Mouse (Mus musculus) heart, adult 2 months (tissue): ENCODE data around the gene Lrrc8a. TPM values are rescaled to one million over a fixed set of nuclear protein-coding genes. Genes with fewer than 3 reads are reported as not detected.

ENCODE experiments used
- DNase-seq, 2 experiments: peaks; one replicate each; pipeline ENCODE4 v3.0.0; 2021
- H3K27ac ChIP-seq: fragments of 200-600 bp; 2 replicates; pipeline ENCODE4 v1.8.1; 2022
- H3K27me3 ChIP-seq: fragments of 200-500 bp; 2 replicates; pipeline ENCODE4 v1.6.1; 2012; ENCODE audit warnings: mild to moderate bottlenecking, low read length, inconsistent platforms, mixed read lengths; ENCODE audit not compliant: control insufficient read depth, insufficient read depth
- H3K36me3 ChIP-seq: fragments of 200-500 bp; 2 replicates; pipeline ENCODE4 v1.6.1; 2012; ENCODE audit warnings: low read length, inconsistent platforms; ENCODE audit not compliant: control insufficient read depth, insufficient read depth
- H3K4me1 ChIP-seq: fragments of 200-500 bp; 2 replicates; pipeline ENCODE4 v1.6.1; 2011; ENCODE audit warnings: low read length; ENCODE audit not compliant: control insufficient read depth, insufficient read depth
- H3K4me3 ChIP-seq: fragments of 200-600 bp; 2 replicates; pipeline ENCODE4 v1.8.1; 2022
- H3K79me2 ChIP-seq: fragments of 200-500 bp; replicated peaks from 2 replicates; pipeline ENCODE4 v1.6.1; 2012; ENCODE audit warnings: mild to moderate bottlenecking, inconsistent platforms, low read length, moderate library complexity, mixed read lengths; ENCODE audit not compliant: control insufficient read depth, insufficient read depth
- H3K9ac ChIP-seq: fragments of 200-500 bp; 2 replicates; pipeline ENCODE4 v1.6.1; 2012; ENCODE audit warnings: low read depth, mild to moderate bottlenecking, control low read depth, inconsistent platforms, low read length, mixed read lengths
- CTCF ChIP-seq: fragments of 200-600 bp; IDR thresholded peaks from 2 replicates; pipeline ENCODE4 v1.8.1; 2022; ENCODE audit warnings: antibody characterized with exemption, mild to moderate bottlenecking, moderate library complexity
- EP300 ChIP-seq: fragments of 200-500 bp; IDR thresholded peaks from 2 replicates; pipeline ENCODE4 v1.6.1; 2011; ENCODE audit warnings: low read depth, low read length, control low read depth; ENCODE audit not compliant: insufficient read depth
- POLR2A ChIP-seq: fragments of 200-500 bp; IDR thresholded peaks from 2 replicates; pipeline ENCODE4 v1.6.1; 2011; ENCODE audit warnings: mild to moderate bottlenecking, low read depth, low read length, control low read depth; ENCODE audit not compliant: insufficient read depth
- WGBS: fragments of 180-500 bp; shearing (Covaris S2); methylation state at CpG from one replicate; pipeline ENCODE4 v1.1.7; 2018; 5-methylcytosine and 5-hydroxymethylcytosine counted together
- intact Hi-C: fragments of 180-260 bp; cut with DNase I; formaldehyde crosslinking; loops from one replicate; pipeline ENCODE4 v1.15.1; 2025
- polyA plus RNA-seq: library from polyadenylated mRNA; depleted of rRNA; stranded (reverse); fragments of >200 nt; gene quantifications from 2 replicates; pipeline ENCODE4 v1.2.3, GENCODE M21; 2012
- total RNA-seq, 2 experiments: library from RNA; stranded (reverse); gene quantifications; 2 replicates each; pipeline ENCODE4 v1.2.3; 2021

The Lrrc8a gene
- total and polyA plus RNA-seq, 3 experiments = 49.1 to 83.3 (median 68.2) TPM

- no peak overlapping the region for H3K9ac ChIP-seq
- TF ChIP-seq POLR2A (no peak), EP300 (no peak), CTCF (no peak)
- H3K4me3 ChIP-seq = no peak overlapping the region
- H3K79me2 ChIP-seq = no peaks in the 10 kb centered on the region
- intact Hi-C loops = no loop called here
- H3K36me3 ChIP-seq = no peaks in the 10 kb centered on the region
- DNase-seq = no peak
- WGBS = 97% methylated on average over 5 of the region's 5 CpGs
- H3K27me3 ChIP-seq = no peaks in the 10 kb centered on the region
- peaks cover 1% of the 10 kb centered on the region; the same call in 1 of the 2 replicates for H3K4me1 ChIP-seq
- H3K27ac ChIP-seq = no peak overlapping the region
Measured at GRCm38 (mm10) chr2:30216293-30216692, 21.2 kb upstream of the Lrrc8a start.

DNA sequence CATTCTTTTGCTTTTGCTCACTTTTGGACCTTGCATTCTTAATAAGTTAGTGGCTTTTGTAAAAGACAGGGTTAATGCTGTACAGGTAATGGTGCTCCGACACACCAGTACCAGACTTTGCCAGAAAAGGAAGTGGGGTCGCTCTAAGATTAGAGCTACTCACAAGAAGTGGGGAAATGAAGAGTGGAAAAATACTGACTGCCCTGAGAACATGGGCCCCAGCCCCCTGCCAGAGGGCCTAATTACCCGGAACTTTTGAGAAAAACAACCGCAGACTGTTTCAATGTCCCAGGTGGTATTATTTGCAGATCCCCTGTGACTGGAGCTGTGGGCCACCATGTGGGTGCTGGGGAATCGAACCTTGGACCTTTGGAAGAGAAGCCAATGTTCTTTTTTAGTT, 1.9 kb upstream of the Lrrc8a start:
- TF ChIP-seq CTCF (no peak), EP300 (no peak)
- no peak overlapping the region for H3K27ac ChIP-seq
- no peak overlapping the region for H3K4me3 ChIP-seq
- peaks cover 17% of the 10 kb centered on the region for H3K4me1 ChIP-seq
- intact Hi-C loops = no loop called here
- no peak overlapping the region for H3K9ac ChIP-seq
- no peaks in the 10 kb centered on the region; the same call in 1 of the 2 replicates for H3K79me2 ChIP-seq
- H3K36me3 ChIP-seq = peaks cover 4% of the 10 kb centered on the region
- 69% methylated on average over 5 of the region's 5 CpGs for WGBS
- no peak for DNase-seq
- H3K27me3 ChIP-seq = no peaks in the 10 kb centered on the region

DNA sequence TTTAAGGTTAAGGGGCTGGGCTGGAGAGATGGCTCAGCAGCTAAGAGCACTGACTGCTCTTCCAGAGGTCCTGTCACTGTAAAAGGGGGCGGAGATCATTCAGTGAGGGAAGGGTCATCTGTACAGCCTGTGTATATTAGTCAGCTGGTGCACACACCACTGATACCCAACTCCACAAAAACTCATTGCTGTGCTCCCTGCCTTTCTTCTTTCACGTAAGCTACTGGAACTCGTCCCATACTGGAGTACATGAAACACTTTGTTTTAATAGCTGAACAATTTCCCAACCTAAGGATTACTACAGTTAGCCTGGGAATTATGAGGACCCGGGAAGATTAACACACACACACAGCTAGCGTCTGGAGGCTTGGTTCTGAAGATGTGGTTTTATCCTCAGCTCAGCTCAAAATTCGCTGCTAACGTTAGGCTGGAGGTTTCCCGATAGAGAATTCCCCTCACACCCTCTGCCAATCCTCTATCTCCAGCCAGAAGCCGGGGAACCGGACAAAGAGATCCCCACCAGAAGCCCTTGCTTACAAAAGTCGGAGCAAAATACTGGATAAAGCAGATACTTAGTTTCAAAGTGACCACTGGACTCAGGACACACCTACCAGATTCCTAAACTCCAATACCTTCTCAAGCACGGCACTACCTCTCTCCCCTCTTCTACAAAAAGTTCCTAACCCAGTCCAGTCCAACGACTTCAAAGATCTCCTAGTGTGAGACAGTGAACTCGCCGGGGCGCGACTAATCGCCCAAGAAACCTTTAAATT, 903 bp upstream of the Lrrc8a start:
- Histone ChIP-seq H3K9ac (peak overlapping the region; percentile 62), H3K4me3 (peak overlapping the region; percentile 81), H3K27ac (peak overlapping the region; percentile 98), H3K27me3 (no peaks in the 10 kb centered on the region), H3K36me3 (peaks cover 14% of the 10 kb centered on the region), H3K4me1 (peaks cover 25% of the 10 kb centered on the region), H3K79me2 (no peaks in the 10 kb centered on the region; the same call in 1 of the 2 replicates)
- peak in 1 of 2 experiments; percentile 21 for DNase-seq
- 3% methylated on average over 18 of the region's 18 CpGs for WGBS
- intact Hi-C loops = loop anchor here (1.0 to 2.0 kb wide), 3 partner anchors 30 to 60 kb away; no protein-coding TSS in a partner anchor
- no peak for TF ChIP-seq CTCF
- no peak for TF ChIP-seq POLR2A
- no peak for TF ChIP-seq EP300

DNA sequence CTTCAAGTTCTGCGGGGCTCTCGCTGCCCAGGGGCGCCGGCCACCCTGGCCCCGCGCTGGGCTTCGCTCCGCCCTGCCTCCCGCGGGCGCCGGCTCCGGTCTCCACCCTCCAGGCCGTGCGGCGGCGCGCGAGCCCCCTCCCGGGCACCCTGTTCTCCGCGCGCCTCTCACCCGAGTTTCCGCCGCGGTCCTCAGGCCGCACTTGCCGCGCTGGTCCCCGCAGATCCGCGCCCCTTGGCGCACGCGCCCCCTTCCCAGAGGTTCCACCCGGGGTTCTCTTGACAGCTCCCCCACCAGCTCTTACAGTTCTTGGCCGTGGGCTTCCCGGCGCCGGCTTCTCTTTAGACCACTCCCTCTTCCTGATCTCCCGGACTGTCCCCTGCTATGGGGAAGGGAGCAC, 366 bp downstream of the Lrrc8a start:
- no peaks in the 10 kb centered on the region for H3K27me3 ChIP-seq
- peak; percentile 43 for TF ChIP-seq CTCF
- TF ChIP-seq EP300 = no peak
- no peak; the same call in 1 of the 2 replicates for TF ChIP-seq POLR2A
- intact Hi-C loops = loop anchor here (1.0 to 2.0 kb wide), 3 partner anchors 32 to 61 kb away; no protein-coding TSS in a partner anchor
- WGBS = under 1% methylated on average over 42 of the region's 42 CpGs
- H3K27ac ChIP-seq = peak overlapping the region; percentile 98
- peak overlapping the region; percentile 85 for H3K9ac ChIP-seq
- peak overlapping the region; percentile 81 for H3K4me3 ChIP-seq
- peaks cover 20% of the 10 kb centered on the region for H3K36me3 ChIP-seq
- DNase-seq = peak in 1 of 2 experiments; percentile 86
- H3K79me2 ChIP-seq = no peaks in the 10 kb centered on the region; the same call in 1 of the 2 replicates
- peaks cover 30% of the 10 kb centered on the region for H3K4me1 ChIP-seq

DNA sequence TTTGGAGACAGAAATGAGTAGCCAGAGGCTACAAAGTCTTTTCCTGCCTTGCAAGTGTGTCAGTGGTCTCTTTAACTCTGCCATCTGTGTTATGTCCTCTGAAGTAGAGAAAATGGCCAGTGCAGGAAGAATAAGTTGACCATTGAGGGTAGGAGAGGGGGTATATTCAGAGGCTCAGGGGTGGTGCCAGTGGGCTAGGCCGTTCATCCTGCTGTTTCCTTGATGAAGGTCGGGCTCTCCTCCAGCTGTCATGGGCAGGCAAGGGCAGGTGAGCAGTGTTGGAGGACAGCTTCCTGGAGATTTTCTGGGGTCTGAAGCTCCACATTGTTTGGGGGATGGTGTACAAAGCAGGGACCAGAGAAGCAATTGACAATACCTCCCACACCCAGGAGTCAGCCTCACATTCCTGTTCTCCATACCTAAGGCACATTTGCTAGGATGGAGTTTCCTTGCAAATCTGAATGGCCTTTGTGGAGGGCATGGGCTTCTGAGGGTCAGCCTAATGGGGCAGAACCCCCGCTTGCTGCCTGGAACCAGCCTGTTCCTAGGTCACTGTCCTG, 1.5 kb downstream of the Lrrc8a start:
- 25% methylated on average over 3 of the region's 3 CpGs for WGBS
- TF ChIP-seq EP300 = no peak
- peak; percentile 10; the same call in 1 of the 2 replicates for TF ChIP-seq POLR2A
- no peak for TF ChIP-seq CTCF
- intact Hi-C loops = no loop called here
- peak overlapping the region; percentile 85 for H3K9ac ChIP-seq
- peak; percentile 40 to 47 for DNase-seq
- peak overlapping the region; percentile 81 for H3K4me3 ChIP-seq
- H3K4me1 ChIP-seq = peaks cover 34% of the 10 kb centered on the region
- peak overlapping the region; percentile 98 for H3K27ac ChIP-seq
- peaks cover 28% of the 10 kb centered on the region for H3K36me3 ChIP-seq
- H3K27me3 ChIP-seq = no peaks in the 10 kb centered on the region
- H3K79me2 ChIP-seq = peaks cover 3% of the 10 kb centered on the region

GRCm38 (mm10) chr2:30239777-30240176, 2.3 kb downstream of the Lrrc8a start:
- DNase-seq = peak; percentile 80 to 86
- no peak for TF ChIP-seq CTCF
- TF ChIP-seq EP300 = peak; percentile 87
- TF ChIP-seq POLR2A = peak; percentile 91
- Histone ChIP-seq H3K27ac (peak overlapping the region; percentile 98), H3K4me3 (peak overlapping the region; percentile 81), H3K27me3 (no peaks in the 10 kb centered on the region), H3K79me2 (peaks cover 5% of the 10 kb centered on the region), H3K9ac (peak overlapping the region; percentile 85), H3K36me3 (peaks cover 34% of the 10 kb centered on the region), H3K4me1 (peaks cover 40% of the 10 kb centered on the region)
- intact Hi-C loops = loop anchor here (1.0 kb wide), 1 partner anchor 26 kb away; no protein-coding TSS in a partner anchor
- 2% methylated on average over 4 of the region's 4 CpGs for WGBS
